Mouse (Mus musculus) frontal cortex, postnatal 10 days (tissue): ENCODE data around the gene Gm28042.

Experiments used
- DNase-seq, 2 experiments: peaks; one replicate each; pipeline ENCODE4 v3.0.0; 2022; ENCODE audit warnings: low spot score in 2 of 2, mixed read lengths in 1 of 2

The Gm28042 gene

DNA sequence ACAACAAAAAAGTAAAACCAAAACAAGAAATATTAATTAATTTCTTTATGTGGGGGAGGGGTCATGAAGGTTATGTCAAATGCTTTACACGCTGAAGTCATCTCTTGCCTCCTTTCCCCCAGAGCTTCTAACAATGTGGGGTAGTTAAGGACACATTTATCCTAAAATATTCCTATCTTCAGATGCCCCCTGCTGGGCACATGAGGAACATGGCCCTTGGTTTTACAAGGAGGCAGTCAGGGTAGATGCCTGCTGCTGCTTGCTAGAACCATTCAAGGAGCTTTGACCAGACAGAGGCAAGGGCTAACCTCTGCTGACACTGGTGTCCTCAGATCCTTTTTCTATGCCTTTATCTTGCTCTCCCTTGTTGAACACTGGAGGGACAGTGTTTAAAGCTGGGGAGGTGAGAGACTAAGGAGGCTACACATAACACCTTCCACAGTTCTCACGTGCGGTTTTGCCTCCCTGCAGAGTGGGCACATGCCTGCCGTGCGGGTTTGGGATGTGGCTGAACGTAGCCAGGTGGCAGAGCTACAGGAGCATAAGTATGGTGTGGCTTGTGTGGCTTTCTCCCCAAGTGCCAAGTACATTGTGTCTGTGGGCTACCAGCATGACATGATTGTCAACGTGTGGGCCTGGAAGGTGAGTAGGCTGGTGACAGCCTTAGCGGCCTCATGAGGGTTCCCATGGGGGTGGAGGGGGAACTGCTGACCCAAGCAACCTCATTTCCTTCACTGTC is 15.7 kb upstream of the Gm28042 start:
- peak in 1 of 2 experiments; percentile 47 for DNase-seq

DNA sequence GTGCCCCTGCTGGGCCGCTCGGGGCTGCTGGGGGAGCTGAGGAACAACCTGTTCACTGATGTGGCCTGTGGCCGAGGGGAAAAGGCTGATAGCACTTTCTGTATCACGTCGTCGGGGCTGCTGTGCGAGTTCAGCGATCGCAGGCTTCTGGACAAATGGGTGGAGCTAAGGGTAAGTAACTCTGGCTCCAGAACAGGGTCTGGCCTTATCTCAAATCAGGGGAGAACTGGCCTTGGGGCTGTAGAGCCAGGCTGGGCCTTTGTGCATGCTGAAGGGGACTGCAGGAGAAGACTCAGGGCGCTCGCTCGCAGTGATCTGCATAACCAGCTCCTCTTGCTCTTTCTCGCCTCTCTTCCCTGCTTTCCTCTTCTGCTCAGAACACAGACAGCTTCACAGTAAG is 14.4 kb upstream of the Gm28042 start:
- DNase-seq = no peak

GRCm38 (mm10) chr2:120013831-120014486 is 13.3 kb upstream of the Gm28042 start:
- DNase-seq = no peak

GRCm38 (mm10) chr2:120015882-120016281 is 11.4 kb upstream of the Gm28042 start:
- DNase-seq = no peak

DNA sequence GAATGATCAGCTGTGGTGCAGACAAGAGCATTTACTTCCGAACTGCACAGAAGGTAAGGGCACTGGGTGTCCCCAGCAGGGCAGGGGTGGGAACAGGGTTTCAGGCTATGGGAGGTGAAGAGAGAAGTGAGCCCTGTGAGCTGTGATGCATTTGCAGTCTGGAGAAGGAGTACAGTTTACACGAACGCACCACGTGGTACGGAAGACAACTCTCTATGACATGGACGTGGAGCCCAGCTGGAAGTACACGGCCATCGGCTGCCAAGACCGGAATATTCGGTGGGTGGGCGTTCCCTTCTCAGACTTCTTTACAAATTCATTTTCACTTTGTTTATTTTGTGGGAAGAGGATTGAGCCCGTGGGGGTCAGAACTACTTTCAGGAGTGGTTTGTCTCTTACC is 9.7 kb upstream of the Gm28042 start:
- no peak for DNase-seq

GRCm38 (mm10) chr2:120024337-120024736 is 3.0 kb upstream of the Gm28042 start:
- no peak for DNase-seq

DNA sequence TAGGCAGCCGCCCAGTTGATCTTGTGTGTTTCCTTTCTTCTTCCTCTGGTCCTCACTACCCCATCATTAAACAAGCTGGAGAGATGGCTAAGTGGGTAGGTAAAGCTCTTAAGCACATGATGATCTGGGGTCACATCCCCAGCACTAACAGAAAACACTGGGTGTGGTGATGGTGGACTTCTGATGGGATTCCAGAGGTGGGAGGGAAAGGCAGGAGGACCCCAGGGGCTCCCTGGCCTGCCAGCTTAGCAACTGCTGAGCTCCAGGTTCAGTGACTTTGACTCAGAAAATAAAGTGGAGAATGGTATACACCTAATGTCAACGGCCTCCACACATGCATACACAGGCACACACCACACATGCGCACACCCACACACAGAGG is 648 bp downstream of the Gm28042 start:
- DNase-seq = no peak

DNA sequence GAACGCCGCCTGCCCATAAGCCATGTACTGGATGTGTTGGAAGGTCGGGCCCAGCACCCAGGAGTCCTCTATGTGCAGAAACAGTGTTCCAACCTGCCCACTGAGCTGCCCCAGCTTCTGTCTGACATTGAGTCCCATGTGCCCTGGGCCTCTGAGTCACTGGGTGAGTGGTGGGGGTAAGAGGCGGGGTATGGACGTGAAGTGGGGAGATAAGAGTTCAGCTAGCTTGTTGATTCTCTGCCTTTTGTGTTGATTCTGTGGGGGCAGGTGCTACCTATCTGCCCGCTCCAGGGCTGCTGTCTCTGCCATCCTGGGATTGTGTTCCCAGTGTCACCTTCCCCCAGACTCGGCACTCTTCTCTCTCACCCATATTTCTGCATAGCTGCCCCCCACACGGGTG is 3.1 kb downstream of the Gm28042 start:
- no peak for DNase-seq

DNA sequence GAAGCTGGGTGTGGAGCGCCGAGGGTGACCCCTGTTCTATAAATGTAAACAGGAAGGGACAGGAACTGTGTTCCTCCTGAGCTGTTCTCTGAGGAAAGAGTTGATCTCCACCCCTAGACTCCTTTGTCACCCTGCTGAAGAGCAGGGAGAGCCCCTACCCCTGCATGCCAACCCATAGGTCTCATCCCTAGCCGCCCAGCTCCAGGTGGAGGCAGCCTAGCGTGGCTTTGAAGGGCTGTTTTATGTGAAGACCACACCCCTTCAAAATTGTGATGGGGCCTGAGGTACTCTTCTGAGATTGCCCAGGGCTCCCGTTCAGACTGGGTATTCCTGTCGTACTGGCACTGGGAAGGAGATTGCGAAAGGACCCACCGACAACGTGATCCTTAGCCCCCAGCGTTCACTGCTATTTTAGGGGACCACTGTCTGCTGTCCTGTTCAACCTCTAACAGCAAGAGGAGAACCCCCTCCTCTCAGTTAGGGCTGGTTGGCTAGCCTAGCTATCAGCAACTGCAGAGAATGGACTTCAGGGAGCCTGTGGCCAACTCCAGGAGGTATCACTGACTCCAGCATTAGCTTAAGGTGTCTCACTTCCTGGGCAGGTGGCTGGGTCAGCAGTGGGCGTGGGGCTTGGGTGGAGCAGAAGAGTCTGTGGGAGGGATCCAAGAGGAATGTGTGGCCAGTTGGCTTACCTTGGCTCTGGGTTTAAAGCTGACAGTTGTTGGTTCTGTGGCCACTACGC is 5.6 kb downstream of the Gm28042 start, which contains the start of gene Pla2g4b:
Gene Pla2g4b, plus strand, starts transcription at position 692 of the 742 bp plus-strand sequence.
- DNase-seq = no peak

DNA sequence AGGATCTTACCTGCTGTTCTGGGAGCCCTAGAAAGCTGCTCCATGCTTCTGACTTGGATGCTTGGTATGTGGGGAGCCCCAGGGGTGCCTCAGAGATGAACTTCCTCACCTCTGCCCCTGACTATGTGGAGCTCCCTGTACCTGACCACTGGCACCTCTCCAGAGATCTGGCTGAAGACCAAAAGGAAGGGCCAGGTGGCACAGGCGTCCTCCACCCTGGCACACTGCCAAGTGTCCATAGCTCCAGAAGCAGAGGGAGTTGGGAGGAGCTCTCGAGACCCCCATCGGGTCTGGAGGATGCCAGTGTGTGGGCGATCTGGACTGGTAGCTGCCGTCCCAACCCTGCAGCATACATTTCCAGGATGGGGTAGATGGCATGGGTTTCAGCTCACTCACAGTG is 6.4 kb downstream of the Gm28042 start:
- DNase-seq = no peak

- DNase-seq = no peak
Measured at GRCm38 (mm10) chr2:120037744-120038143, 10.5 kb downstream of the Gm28042 start.

DNA sequence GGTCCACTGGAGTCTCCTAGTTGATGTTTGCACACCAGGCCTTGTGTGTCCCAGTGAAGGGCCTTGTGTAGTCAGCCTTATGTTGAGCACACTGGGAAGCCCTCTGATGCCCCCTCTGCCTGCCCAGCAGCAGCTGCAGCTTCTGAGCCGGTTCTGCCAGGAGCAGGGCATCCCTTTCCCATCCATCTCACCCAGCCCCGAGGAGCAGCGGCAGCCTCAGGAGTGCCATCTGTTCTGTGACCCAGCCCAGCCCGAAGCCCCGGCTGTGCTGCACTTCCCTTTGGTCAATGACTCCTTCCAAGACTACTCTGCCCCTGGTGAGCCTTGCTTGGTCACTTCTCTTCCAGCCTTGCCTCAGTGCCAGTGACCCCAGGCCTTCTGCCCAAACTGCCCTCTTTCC is 13.7 kb downstream of the Gm28042 start:
- DNase-seq = no peak

- DNase-seq = no peak
Measured at GRCm38 (mm10) chr2:120044101-120044603, 16.9 kb downstream of the Gm28042 start.

- DNase-seq = no peak
Measured at GRCm38 (mm10) chr2:120044676-120045075, 17.4 kb downstream of the Gm28042 start.

DNA sequence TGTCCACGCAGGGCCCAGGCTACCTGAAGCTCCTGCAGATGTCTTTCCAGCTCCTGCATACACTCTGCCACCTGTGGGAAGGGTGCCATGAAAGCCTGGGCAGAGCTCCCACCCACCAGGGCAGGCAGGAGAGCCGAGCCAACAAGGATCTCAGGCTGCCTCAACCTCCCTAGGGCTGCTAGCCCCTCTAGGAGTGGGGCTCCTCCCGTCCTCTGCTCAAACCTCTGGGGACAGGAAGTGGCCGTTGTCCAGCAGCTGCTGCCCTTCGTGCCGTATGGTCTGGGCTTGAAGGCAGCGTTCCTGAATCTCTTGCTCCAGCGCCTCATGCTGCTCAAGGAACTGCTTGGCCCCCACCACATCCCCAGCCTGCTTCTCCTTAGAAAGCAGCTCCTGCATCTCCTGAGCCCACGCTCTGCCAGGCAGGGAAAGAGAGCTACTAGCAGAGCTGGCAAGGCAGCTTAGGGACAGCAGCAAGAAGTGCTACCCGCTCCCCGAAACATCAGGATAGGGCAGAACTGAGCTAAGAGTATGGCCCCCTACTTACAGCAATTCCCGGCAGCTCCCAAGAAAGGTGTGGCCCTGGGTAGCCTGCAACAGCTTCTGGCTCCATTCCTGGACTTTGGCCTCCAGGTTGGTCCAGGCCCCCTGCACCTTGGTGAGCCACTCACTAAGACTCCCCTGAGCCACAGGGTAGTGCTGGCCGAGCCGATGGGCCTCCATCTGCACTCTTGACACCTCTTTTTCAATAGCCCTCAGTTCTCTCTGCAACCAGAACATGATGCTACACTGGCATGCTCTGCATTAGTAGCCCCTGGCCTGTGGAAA is 19.4 kb downstream of the Gm28042 start:
- no peak for DNase-seq

GRCm38 (mm10) chr2:120048173-120048572 is 20.9 kb downstream of the Gm28042 start:
- DNase-seq = no peak

GRCm38 (mm10) chr2:120049632-120050274 is 22.5 kb downstream of the Gm28042 start:
- no peak for DNase-seq

DNA sequence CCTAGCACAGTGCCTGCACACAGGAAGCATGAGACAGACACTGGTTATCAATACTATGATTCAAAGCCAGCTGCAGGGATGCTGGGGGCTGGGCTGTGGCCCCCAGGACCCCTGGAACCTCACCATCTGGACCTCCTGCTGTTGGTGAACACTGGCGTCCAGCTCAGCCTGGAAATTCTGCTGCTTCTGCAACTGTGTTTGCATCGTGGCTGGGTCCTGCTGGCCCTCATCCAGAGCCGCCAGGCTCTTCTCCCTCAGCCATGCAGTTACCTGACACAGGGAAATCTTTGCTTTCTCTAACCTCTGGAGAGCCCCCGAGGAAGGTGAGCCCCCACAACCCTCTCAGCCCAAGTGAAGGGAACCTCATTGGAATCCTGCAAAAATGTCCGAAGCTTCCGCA is 24.1 kb downstream of the Gm28042 start:
- no peak for DNase-seq

DNA sequence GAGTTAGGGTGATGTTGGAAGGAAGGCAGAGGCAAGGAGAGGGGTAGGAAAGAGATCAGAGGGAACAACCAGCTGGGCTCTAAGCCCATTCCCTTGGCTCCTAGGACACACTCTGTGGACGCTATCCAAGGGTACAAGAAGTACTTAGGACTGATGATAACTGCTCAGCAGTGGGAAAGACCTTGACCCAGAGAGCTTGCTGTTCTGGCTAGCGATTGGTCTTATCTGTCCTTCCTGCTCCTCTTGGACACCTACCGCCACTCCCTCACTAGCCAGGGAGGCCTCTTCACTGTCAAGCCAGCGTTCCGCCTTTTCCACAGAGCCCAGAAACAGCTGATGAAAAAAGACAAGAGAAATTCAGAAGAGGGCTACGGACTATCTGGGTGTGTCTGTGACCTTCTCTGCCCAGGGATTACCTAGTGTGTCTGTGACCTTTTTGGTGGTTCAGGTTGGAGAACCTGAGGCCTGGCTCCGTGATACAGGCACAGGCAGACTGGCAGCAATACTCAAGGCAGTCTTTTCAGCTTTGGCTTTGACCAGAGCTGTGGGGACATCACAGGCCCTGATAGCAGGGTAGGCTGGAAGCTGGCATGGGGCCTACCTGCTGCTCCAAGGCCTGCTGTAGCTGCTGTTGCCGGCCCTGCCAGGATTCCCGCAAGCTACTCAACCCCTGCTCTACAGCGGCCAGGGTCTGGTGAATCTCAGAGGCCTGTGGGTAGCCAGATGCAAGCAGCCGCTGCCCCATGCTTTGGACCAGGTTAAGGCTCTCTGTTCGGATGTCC is 27.7 kb downstream of the Gm28042 start:
- DNase-seq = no peak

DNA sequence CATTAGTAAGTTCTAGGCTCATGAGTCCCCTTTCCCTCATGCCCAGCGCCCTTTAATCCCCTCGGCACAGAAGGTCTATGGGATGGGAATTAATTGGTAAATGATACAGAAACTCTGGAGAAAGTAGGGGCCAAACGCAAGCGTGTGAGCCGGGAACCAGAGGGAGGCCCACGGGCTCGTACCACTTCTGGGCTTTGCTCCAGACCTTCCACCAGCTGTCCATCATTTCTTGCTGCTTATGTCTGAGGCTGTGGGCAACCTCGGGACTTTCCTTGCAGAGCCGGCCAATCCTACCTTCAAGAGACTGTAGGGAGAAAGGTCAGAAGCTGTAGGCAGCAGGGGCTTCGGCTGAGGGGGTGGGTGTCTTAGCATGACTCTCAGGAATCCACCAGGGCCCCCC is 28.6 kb downstream of the Gm28042 start:
- no peak for DNase-seq
